Mouse (Mus musculus): Measurements from ENCODE around the gene Thbs1.

The Thbs1 gene

GRCm38 (mm10) chr2:118148321-118149142 lies 36.9 kb downstream of the Thbs1 start:
- no peak for DNase-seq (ENCODE audit: low spot score)

GRCm38 (mm10) chr2:118149855-118150563 lies 38.3 kb downstream of the Thbs1 start:
- no peak for DNase-seq (ENCODE audit: low spot score)

- DNase-seq (ENCODE audit: low spot score) = no peak
Measured at GRCm38 (mm10) chr2:118158095-118158494, 46.4 kb downstream of the Thbs1 start.

- no peak for DNase-seq (ENCODE audit: low spot score)
Measured at GRCm38 (mm10) chr2:118159126-118159525, 47.5 kb downstream of the Thbs1 start.

GRCm38 (mm10) chr2:118160547-118160946 lies 48.9 kb downstream of the Thbs1 start:
- DNase-seq (ENCODE audit: low spot score) = no peak

- no peak for DNase-seq (ENCODE audit: low spot score)
Measured at GRCm38 (mm10) chr2:118160991-118161390, 49.3 kb downstream of the Thbs1 start.

GRCm38 (mm10) chr2:118162486-118162885 lies 50.8 kb downstream of the Thbs1 start:
- no peak for DNase-seq (ENCODE audit: low spot score)

GRCm38 (mm10) chr2:118164137-118164536 lies 52.5 kb downstream of the Thbs1 start:
- DNase-seq (ENCODE audit: low spot score) = no peak

- DNase-seq (ENCODE audit: low spot score) = no peak
Measured at GRCm38 (mm10) chr2:118165691-118166090, 54.0 kb downstream of the Thbs1 start.

- no peak for DNase-seq (ENCODE audit: low spot score)
Measured at GRCm38 (mm10) chr2:118167731-118168130, 56.1 kb downstream of the Thbs1 start.

- no peak for DNase-seq (ENCODE audit: low spot score)
Measured at GRCm38 (mm10) chr2:118168225-118168624, 56.5 kb downstream of the Thbs1 start.

- DNase-seq (ENCODE audit: low spot score) = no peak
Measured at GRCm38 (mm10) chr2:118174558-118175383, 63.1 kb downstream of the Thbs1 start.
